Mouse (Mus musculus): Measurements from ENCODE around the gene Zdhhc11.

DNA sequence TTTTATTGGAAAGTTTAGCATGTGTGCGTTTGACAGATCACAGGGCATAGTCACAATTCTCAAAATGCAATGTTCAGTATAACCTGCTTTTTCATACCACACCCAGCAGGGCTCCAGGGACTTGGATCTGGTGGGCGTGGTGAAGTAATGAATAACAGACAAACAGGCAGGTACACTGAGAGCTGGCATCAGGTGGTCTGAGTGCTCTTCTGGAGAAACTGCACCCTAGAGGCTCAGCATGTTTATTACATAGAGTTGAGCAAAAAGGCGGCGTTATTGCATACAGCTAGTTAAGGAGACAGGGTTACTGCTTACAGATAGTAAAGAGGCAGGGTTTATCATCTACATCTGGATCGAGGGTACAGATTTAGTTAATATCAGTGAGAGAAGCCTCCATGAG is 26.7 kb downstream of the Zdhhc11 start:
- TF ChIP-seq CTCF (IDR thresholded peaks at IDR 0.05) (no peak), EP300 (IDR thresholded peaks at IDR 0.05) (no peak)

Data from lung, postnatal 0 days (tissue).